Mouse (Mus musculus): ENCODE data around the gene Zfp316. TPM values are rescaled to one million over a fixed set of nuclear protein-coding genes. Genes with fewer than 3 reads are reported as not detected.

Gene Zfp316
- total RNA-seq, 2 experiments from 2014 or later, result 5.0 to 6.3 TPM

GRCm38 (mm10) chr5:143244926-143245325 lies 24.9 kb downstream of the Zfp316 start:
- intact Hi-C loops (cut with DNase I), result no loop called here
- DNase-seq, result no peak

GRCm38 (mm10) chr5:143236036-143236435 lies 33.8 kb downstream of the Zfp316 start:
- intact Hi-C loops (cut with DNase I), result no loop called here
- DNase-seq, result no peak

GRCm38 (mm10) chr5:143235028-143235693 lies 34.7 kb downstream of the Zfp316 start, which contains the start of gene Zfp12:
TSS of gene Zfp12 (plus strand) at chr5:143235163.
- peak; percentile 94 to 96 for DNase-seq
- intact Hi-C loops (cut with DNase I), result loop anchor here (1.0 kb wide), 1 partner anchor 55 kb away; the partner anchor contains the start of gene Rbak

- no peak for DNase-seq
Measured at GRCm38 (mm10) chr5:143226790-143227189, 43.0 kb downstream of the Zfp316 start, which contains the start of gene Spdye4a. TSS of gene Spdye4a (minus strand) at chr5:143226890.

GRCm38 (mm10) chr5:143222287-143222686 lies 47.5 kb downstream of the Zfp316 start:
- DNase-seq, result no peak
- intact Hi-C loops (cut with DNase I), result no loop called here

More at GRCm38 (mm10) chr5:143226790-143227189, 43.0 kb downstream of the Zfp316 start, which contains the start of gene Spdye4a:
- intact Hi-C loops (cut with DNase I), result no loop called here

GRCm38 (mm10) chr5:143220996-143221395 lies 48.8 kb downstream of the Zfp316 start:
- intact Hi-C loops (cut with DNase I), result no loop called here

GRCm38 (mm10) chr5:143213832-143214231 lies 56.0 kb downstream of the Zfp316 start:
- DNase-seq, result no peak
- intact Hi-C loops (cut with DNase I), result no loop called here

More at GRCm38 (mm10) chr5:143220996-143221395, 48.8 kb downstream of the Zfp316 start:
- DNase-seq, result no peak

- intact Hi-C loops (cut with DNase I), result no loop called here
Measured at GRCm38 (mm10) chr5:143205015-143205414, 64.8 kb downstream of the Zfp316 start.

More at GRCm38 (mm10) chr5:143205015-143205414, 64.8 kb downstream of the Zfp316 start:
- no peak for DNase-seq

Other genes starting within 250 kb of the Zfp316 start
- 10 to 100 TPM; 33.4 to 33.5 TPM for gene Rnf216, start 157.0 kb downstream of the Zfp316 start, total RNA-seq (2021)
- under 1 TPM in 1 of 2 experiments, not detected in 1; 0.05 TPM for gene Olfr718-ps1, start 122.4 kb downstream of the Zfp316 start, total RNA-seq (2021)
- 1 to 10 TPM; 8.4 to 9.4 TPM for gene Rbak, start 89.2 kb downstream of the Zfp316 start, total RNA-seq (2021)
- gene Spdye4b, start 89.0 kb downstream of the Zfp316 start, total RNA-seq (2021), result not detected
- gene Spdye4a, start 43.1 kb downstream of the Zfp316 start, total RNA-seq (2021), result not detected
- gene Zfp12, start 34.9 kb downstream of the Zfp316 start, total RNA-seq (2021), result 10 to 100 TPM in 1 of 2 experiments, 1 to 10 TPM in 1; 9.6 to 12.4 TPM
- under 1 TPM; 0.50 to 0.86 TPM for gene Zfp853, start 23.6 kb upstream of the Zfp316 start, total RNA-seq (2021)
- gene E130309D02Rik, start 45.3 kb upstream of the Zfp316 start, total RNA-seq (2021), result 10 to 100 TPM; 19.2 to 20.0 TPM
- gene Zdhhc4, start 59.2 kb upstream of the Zfp316 start, total RNA-seq (2021), result 10 to 100 TPM; 34.6 to 39.7 TPM
- gene Grid2ip, start 87.3 kb upstream of the Zfp316 start, total RNA-seq (2021), result not detected
- gene Kdelr2, start 133.8 kb upstream of the Zfp316 start, total RNA-seq (2021), result 10 to 100 TPM; 84.3 to 93.6 TPM
- gene Daglb, start 194.6 kb upstream of the Zfp316 start, total RNA-seq (2021), result 1 to 10 TPM; 7.9 to 8.8 TPM

All from heart, postnatal 10 days (tissue).